Mouse (Mus musculus) layer of hippocampus, postnatal 14 days (tissue): ENCODE data around the gene Kdelr1. TPM values are rescaled to one million over a fixed set of nuclear protein-coding genes. Genes with fewer than 3 reads are reported as not detected.

ENCODE experiments used
- DNase-seq, 2 experiments: peaks; one replicate each; pipeline ENCODE4 v3.0.0; 2021 to 2022; ENCODE audit warnings: low spot score in 2 of 2, mixed read lengths in 1 of 2
- total RNA-seq, 2 experiments: library from RNA; stranded (reverse); gene quantifications; 2 replicates each; pipeline ENCODE4 v1.2.3; 2021

The Kdelr1 gene
- total RNA-seq, 2 experiments from 2014 or later: 87.5 to 91.6 TPM

GRCm38 (mm10) chr7:45916056-45917003, 43.8 kb downstream of the Kdelr1 start:
- peak; percentile 72 to 75 for DNase-seq

- DNase-seq: no peak
These were observed 44.6 kb downstream of the Kdelr1 start for GRCm38 (mm10) chr7:45917004-45917704.

GRCm38 (mm10) chr7:45917926-45918325, 45.4 kb downstream of the Kdelr1 start:
- DNase-seq: no peak

GRCm38 (mm10) chr7:45919083-45919671, 46.6 kb downstream of the Kdelr1 start:
- no peak for DNase-seq

GRCm38 (mm10) chr7:45919761-45920160, 47.2 kb downstream of the Kdelr1 start:
- DNase-seq: no peak

- no peak for DNase-seq
These were observed 48.1 kb downstream of the Kdelr1 start for GRCm38 (mm10) chr7:45920583-45921241.

- DNase-seq: no peak
These were observed 48.7 kb downstream of the Kdelr1 start, which contains the start of gene Emp3 for GRCm38 (mm10) chr7:45921242-45921621. Gene Emp3 (minus strand): TSS chr7:45921404.

GRCm38 (mm10) chr7:45921950-45922600, 49.5 kb downstream of the Kdelr1 start:
- DNase-seq: no peak

GRCm38 (mm10) chr7:45922928-45923761, 50.6 kb downstream of the Kdelr1 start:
- peak; percentile 92 to 95 for DNase-seq

GRCm38 (mm10) chr7:45923762-45924428, 51.3 kb downstream of the Kdelr1 start, which contains the start of gene Ccdc114:
Gene Ccdc114 (plus strand): TSS chr7:45924072.
- DNase-seq: peak; percentile 26 to 33

GRCm38 (mm10) chr7:45924429-45924816, 51.9 kb downstream of the Kdelr1 start:
- no peak for DNase-seq

GRCm38 (mm10) chr7:45928626-45929295, 56.2 kb downstream of the Kdelr1 start:
- DNase-seq: no peak

GRCm38 (mm10) chr7:45929688-45930087, 57.1 kb downstream of the Kdelr1 start:
- no peak for DNase-seq

Other genes with a start within 250 kb of the Kdelr1 start
- gene Rasip1, start 245.3 kb upstream of the Kdelr1 start, total RNA-seq: 10 to 100 TPM in 1 of 2 experiments, 1 to 10 TPM in 1; 9.3 to 10.3 TPM
- gene Mamstr, start 232.8 kb upstream of the Kdelr1 start, total RNA-seq: 1 to 10 TPM; 1.7 to 1.8 TPM
- gene Fut2, start 206.4 kb upstream of the Kdelr1 start, total RNA-seq: under 1 TPM; 0.30 to 0.67 TPM
- under 1 TPM; 0.67 to 0.94 TPM for gene Ntn5, start 188.8 kb upstream of the Kdelr1 start, total RNA-seq
- under 1 TPM; 0.24 to 0.41 TPM for gene Sec1, start 178.4 kb upstream of the Kdelr1 start, total RNA-seq
- 100 to 1,000 TPM; 110 to 123 TPM for gene Car11, start 172.9 kb upstream of the Kdelr1 start, total RNA-seq
- 10 to 100 TPM; 49.7 to 59.1 TPM for gene Dbp, start 167.7 kb upstream of the Kdelr1 start, total RNA-seq
- gene Rpl18, start 157.3 kb upstream of the Kdelr1 start, total RNA-seq: 100 to 1,000 TPM; 423 to 452 TPM
- gene Sphk2, start 154.8 kb upstream of the Kdelr1 start, total RNA-seq: 10 to 100 TPM; 30.5 to 31.4 TPM
- under 1 TPM; 0.48 to 0.60 TPM for gene Fam83e, start 151.6 kb upstream of the Kdelr1 start, total RNA-seq
- gene Spaca4, start 147.0 kb upstream of the Kdelr1 start, total RNA-seq: not detected
- gene Lmtk3, start 89.0 kb upstream of the Kdelr1 start, total RNA-seq: 100 to 1,000 TPM; 290 to 306 TPM
- gene Sult2b1, start 88.1 kb upstream of the Kdelr1 start, total RNA-seq: 10 to 100 TPM in 1 of 2 experiments, 1 to 10 TPM in 1; 8.7 to 12.0 TPM
- gene Cyth2, start 58.2 kb upstream of the Kdelr1 start, total RNA-seq: 100 to 1,000 TPM; 174 to 179 TPM
- 1 to 10 TPM; 1.6 to 2.1 TPM for gene Kcnj14, start 48.0 kb upstream of the Kdelr1 start, total RNA-seq
- gene Grwd1, start 41.8 kb upstream of the Kdelr1 start, total RNA-seq: 10 to 100 TPM; 21.2 to 21.9 TPM
- 10 to 100 TPM; 19.7 to 20.4 TPM for gene Grin2d, start 5.6 kb downstream of the Kdelr1 start, total RNA-seq
- gene Syngr4, start 23.9 kb downstream of the Kdelr1 start, total RNA-seq: not detected
- 10 to 100 TPM; 20.8 to 25.6 TPM for gene Tmem143, start 24.2 kb downstream of the Kdelr1 start, total RNA-seq
- 1 to 10 TPM; 1.8 to 2.6 TPM for gene Emp3, start 48.6 kb downstream of the Kdelr1 start, total RNA-seq
- gene Ccdc114, start 51.3 kb downstream of the Kdelr1 start, total RNA-seq: 1 to 10 TPM; 2.1 to 6.2 TPM
- 1 to 10 TPM; 4.3 to 5.9 TPM for gene Abcc6, start 157.5 kb downstream of the Kdelr1 start, total RNA-seq
- gene Nomo1, start 160.9 kb downstream of the Kdelr1 start, total RNA-seq: 100 to 1,000 TPM; 113 to 118 TPM
- gene Kcnj11, start 228.0 kb downstream of the Kdelr1 start, total RNA-seq: 10 to 100 TPM; 19.4 to 21.3 TPM